Comparison of ENCODE assay signal across 9 mouse cellular contexts in genomic region chr3:65563926-65564624, GRCm38 (mm10). TPM values are rescaled to one million over a fixed set of nuclear protein-coding genes. Genes with fewer than 3 reads are reported as not detected.
DNase-seq lines count a peak whose midpoint lies in the region; ATAC-seq and TF ChIP-seq lines count a peak whose summit lies in the region.
"Had no signal": no experiment of that assay in that cellular context is flagged by ENCODE, and none has a peak within 500 bp of the region (broad histone marks: within the 10 kb centered on the region; RNA-seq: fewer than 3 reads in every experiment).

No protein-coding gene starts in this region.

- H3K27ac ChIP-seq in heart, embryonic 13.5 days (replicated peaks): 0 out of 2 replicates have a peak overlapping the region, but pooled peaks have one; percentile 29
- H3K27ac ChIP-seq in lung, embryonic 14.5 days (ENCODE audit: low read depth): peak overlapping the region; percentile 76
- H3K27ac ChIP-seq in liver, embryonic 16.5 days (ENCODE audit: low read length): no peak overlapping the region
- peak overlapping the region; percentile 54; the same call in 1 of the 2 replicates for H3K27ac ChIP-seq in stomach, embryonic 16.5 days (ENCODE audit: low read length)

- ATAC-seq in heart, embryonic 13.5 days (ENCODE audit: extremely low read depth, insufficient number of reproducible peaks, low FRiP score, low TSS enrichment): no peak
- ATAC-seq in lung, embryonic 14.5 days (ENCODE audit: insufficient read depth): peak; percentile 72
- peak; percentile 78 for ATAC-seq in liver, embryonic 16.5 days (ENCODE audit: low read depth)
- peak; percentile 81; the same call in 1 of the 2 replicates for ATAC-seq in stomach, embryonic 16.5 days (ENCODE audit: insufficient read depth, low FRiP score)

- no peak overlapping the region for H3K4me2 ChIP-seq in heart, embryonic 13.5 days
- no peak overlapping the region for H3K4me2 ChIP-seq in lung, embryonic 14.5 days
- H3K4me2 ChIP-seq in liver, embryonic 16.5 days (ENCODE audit: low read depth, low read length): no peak overlapping the region
- H3K4me2 ChIP-seq in stomach, embryonic 16.5 days (ENCODE audit: low read depth, low read length): no peak overlapping the region

- no peak overlapping the region; the same call in 1 of the 2 replicates for H3K9ac ChIP-seq in heart, embryonic 13.5 days
- H3K9ac ChIP-seq in lung, embryonic 14.5 days: no peak overlapping the region
- no peak overlapping the region for H3K9ac ChIP-seq in liver, embryonic 16.5 days (ENCODE audit: low read depth, low read length)
- H3K9ac ChIP-seq in stomach, embryonic 16.5 days (ENCODE audit: low read length): no peak overlapping the region

- H3K36me3 ChIP-seq in heart, embryonic 13.5 days: no peaks in the 10 kb centered on the region
- no peaks in the 10 kb centered on the region for H3K36me3 ChIP-seq in lung, embryonic 14.5 days (ENCODE audit: insufficient read depth)
- H3K36me3 ChIP-seq in liver, embryonic 16.5 days (ENCODE audit: control insufficient read depth, insufficient read depth): no peaks in the 10 kb centered on the region
- no peaks in the 10 kb centered on the region for H3K36me3 ChIP-seq in stomach, embryonic 16.5 days (ENCODE audit: control insufficient read depth, insufficient read depth, low read length)

- H3K9me3 ChIP-seq in heart, embryonic 13.5 days: no peaks in the 10 kb centered on the region
- no peaks in the 10 kb centered on the region for H3K9me3 ChIP-seq in lung, embryonic 14.5 days (ENCODE audit: low read depth, low read length)
- H3K9me3 ChIP-seq in liver, embryonic 16.5 days (replicated peaks; ENCODE audit: control insufficient read depth, low read length): no peaks in the 10 kb centered on the region
- no peaks in the 10 kb centered on the region for H3K9me3 ChIP-seq in stomach, embryonic 16.5 days (replicated peaks; ENCODE audit: control insufficient read depth, low read length)

- H3K4me3 ChIP-seq in heart, embryonic 13.5 days: no peak overlapping the region
- no peak overlapping the region for H3K4me3 ChIP-seq in lung, embryonic 14.5 days (ENCODE audit: low read depth, low read length)
- H3K4me3 ChIP-seq in liver, embryonic 16.5 days (ENCODE audit: low read depth, low read length): no peak overlapping the region
- no peak overlapping the region for H3K4me3 ChIP-seq in stomach, embryonic 16.5 days (replicated peaks; ENCODE audit: low read length)

- WGBS in heart, embryonic 13.5 days: 30% methylated on average over 6 of the region's 6 CpGs
- WGBS in lung, embryonic 14.5 days: 13% methylated on average over 6 of the region's 6 CpGs
- WGBS in liver, embryonic 16.5 days (ENCODE audit: insufficient replicate concordance): 57% methylated on average over 6 of the region's 6 CpGs
- WGBS in stomach, embryonic 16.5 days: 27% methylated on average over 6 of the region's 6 CpGs

- peaks cover 29% of the 10 kb centered on the region for H3K4me1 ChIP-seq in heart, embryonic 13.5 days
- 0 out of 2 replicates have a peak, but pooled peaks cover 4% of the 10 kb centered on the region for H3K4me1 ChIP-seq in lung, embryonic 14.5 days (ENCODE audit: insufficient read depth)
- H3K4me1 ChIP-seq in liver, embryonic 16.5 days (ENCODE audit: control insufficient read depth, low read depth, low read length): no peaks in the 10 kb centered on the region
- peaks cover 8% of the 10 kb centered on the region; the same call in 1 of the 2 replicates for H3K4me1 ChIP-seq in stomach, embryonic 16.5 days (ENCODE audit: control insufficient read depth, insufficient read depth, low read length)

- no peak for TF ChIP-seq CTCF in lung, embryonic 14.5 days (IDR thresholded peaks at IDR 0.05; ENCODE audit: low read depth)

- no peaks in the 10 kb centered on the region for H3K27me3 ChIP-seq in heart, embryonic 13.5 days (replicated peaks)
- no peaks in the 10 kb centered on the region for H3K27me3 ChIP-seq in lung, embryonic 14.5 days (ENCODE audit: insufficient read depth, low read length)
- H3K27me3 ChIP-seq in liver, embryonic 16.5 days (ENCODE audit: control insufficient read depth, insufficient read depth, low read depth, low read length): no peaks in the 10 kb centered on the region
- no peaks in the 10 kb centered on the region for H3K27me3 ChIP-seq in stomach, embryonic 16.5 days (ENCODE audit: control insufficient read depth, insufficient read depth, low read length)
- H3K27me3 ChIP-seq: CH12.LX had no signal

- no peak for DNase-seq in heart, postnatal 4 days
- DNase-seq in lung, embryonic 14.5 days: peak; percentile 40
- DNase-seq in lung, postnatal 4 days: no peak
- DNase-seq in embryo, embryonic 9.5 days (ENCODE audit: extremely low spot score): no peak
- DNase-seq: cerebellum, postnatal 25 days had no signal

RNA-seq across cellular contexts. Expression of gene Tiparp, which starts 35.9 kb away (rescaled TPM):
- polyA plus RNA-seq in heart, embryonic 13.5 days (2015; fragmentation: Nextera tagmentation; extraction: Ambion mirVana): 25.1 and 26.7 TPM in 2 replicates
- 10 to 100 TPM; 11.8 to 14.2 TPM for total RNA-seq in heart, postnatal 4 days (2021)
- 44.4 and 47.4 TPM in 2 replicates for polyA plus RNA-seq in lung, embryonic 14.5 days (2014; fragmentation: Nextera tagmentation; extraction: Ambion mirVana)
- 6.5 TPM in 2 replicates for polyA plus RNA-seq in liver, embryonic 16.5 days (2015; fragmentation: Nextera tagmentation; extraction: Ambion mirVana)
- polyA plus RNA-seq in stomach, embryonic 16.5 days (2015; fragmentation: Nextera tagmentation; extraction: Ambion mirVana): 38.0 and 38.6 TPM in 2 replicates
